Mouse (Mus musculus): ENCODE data around the gene Slc5a4a.

DNA sequence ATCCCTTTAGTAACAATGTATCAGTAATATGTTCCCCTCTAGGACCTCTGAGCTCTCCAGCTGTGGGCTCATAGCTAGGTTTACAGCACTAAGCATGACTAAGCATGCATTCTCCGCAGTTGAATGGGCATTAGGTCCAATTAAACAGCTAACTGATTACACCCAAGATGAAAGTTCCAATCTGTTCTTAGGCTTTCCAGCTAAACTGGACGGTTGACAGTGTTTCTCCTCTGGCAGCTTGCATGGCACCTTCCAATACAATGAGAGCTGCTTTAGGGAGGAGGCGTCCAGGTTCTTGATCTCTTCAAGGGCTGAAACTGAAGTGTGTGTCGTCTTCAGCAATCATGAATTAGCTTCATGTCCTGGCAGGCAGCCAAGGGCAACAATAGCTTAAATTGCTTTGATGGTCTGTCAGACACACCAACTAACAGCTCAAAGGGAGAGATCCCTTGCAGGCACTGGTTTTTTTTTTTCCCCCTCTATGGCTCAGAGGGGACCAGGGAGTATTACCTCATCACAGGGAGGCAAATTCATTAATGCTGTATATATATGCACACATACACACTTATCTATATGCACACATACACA is 27.0 kb upstream of the Slc5a4a start:
- TF ChIP-seq RAD21 (IDR thresholded peaks at IDR 0.05; ENCODE audit: low read depth, low read length) (no peak), USF1 (IDR thresholded peaks at IDR 0.05; ENCODE audit: low read depth, low read length) (no peak), CTCF (IDR thresholded peaks at IDR 0.05 in 2 of 3, conservative IDR thresholded peaks at IDR 0.05 in 1 of 3; ENCODE audit: control insufficient read depth in 1 of 3, insufficient read depth in 1 of 3, low read depth in 2 of 3, low read length in 3 of 3, poor library complexity in 1 of 3, severe bottlenecking in 1 of 3) (no peak; a peak in 1 of 6 replicates)
